Mouse (Mus musculus) cerebellum, postnatal 10 days (tissue): ENCODE measurements around the gene Ddit4.
A peak's percentile ranks its signal among the peaks of the same experiment; 100 is the strongest.

ENCODE experiments used
- DNase-seq, 2 experiments: peaks; one replicate each; pipeline ENCODE4 v3.0.0; 2021; ENCODE audit warnings: mixed read lengths in 2 of 2

Ddit4 gene

GRCm38 (mm10) chr10:59916649-59917048 is 35.0 kb downstream of the Ddit4 start:
- peak in 1 of 2 experiments; percentile 47 for DNase-seq

- DNase-seq: peak; percentile 89 to 90
Observed at GRCm38 (mm10) chr10:59916159-59916558, 35.5 kb downstream of the Ddit4 start.

- no peak for DNase-seq
Observed at GRCm38 (mm10) chr10:59915196-59915962, 36.3 kb downstream of the Ddit4 start.

GRCm38 (mm10) chr10:59911561-59912198 is 40.0 kb downstream of the Ddit4 start:
- DNase-seq: no peak

GRCm38 (mm10) chr10:59911091-59911490 is 40.5 kb downstream of the Ddit4 start:
- DNase-seq: no peak

GRCm38 (mm10) chr10:59909357-59909847 is 42.2 kb downstream of the Ddit4 start:
- peak; percentile 72 for DNase-seq

- DNase-seq: no peak
Observed at GRCm38 (mm10) chr10:59908776-59909315, 42.8 kb downstream of the Ddit4 start.

GRCm38 (mm10) chr10:59907695-59908299 is 43.8 kb downstream of the Ddit4 start:
- DNase-seq: peak; percentile 66 to 67

GRCm38 (mm10) chr10:59907080-59907609 is 44.5 kb downstream of the Ddit4 start:
- DNase-seq: no peak

- no peak for DNase-seq
Observed at GRCm38 (mm10) chr10:59903170-59903569, 48.5 kb downstream of the Ddit4 start.

GRCm38 (mm10) chr10:59902606-59902990 is 49.0 kb downstream of the Ddit4 start:
- peak in 1 of 2 experiments; percentile 52 for DNase-seq

- DNase-seq: peak in 1 of 2 experiments; percentile 50
Observed at GRCm38 (mm10) chr10:59901986-59902605, 49.5 kb downstream of the Ddit4 start.

- no peak for DNase-seq
Observed at GRCm38 (mm10) chr10:59901463-59901862, 50.2 kb downstream of the Ddit4 start.

- peak; percentile 89 to 91 for DNase-seq
Observed at GRCm38 (mm10) chr10:59900939-59901338, 50.7 kb downstream of the Ddit4 start.

GRCm38 (mm10) chr10:59900174-59900435 is 51.5 kb downstream of the Ddit4 start:
- DNase-seq: no peak
